Mouse (Mus musculus): ENCODE results near the gene B4galnt3.

DNA sequence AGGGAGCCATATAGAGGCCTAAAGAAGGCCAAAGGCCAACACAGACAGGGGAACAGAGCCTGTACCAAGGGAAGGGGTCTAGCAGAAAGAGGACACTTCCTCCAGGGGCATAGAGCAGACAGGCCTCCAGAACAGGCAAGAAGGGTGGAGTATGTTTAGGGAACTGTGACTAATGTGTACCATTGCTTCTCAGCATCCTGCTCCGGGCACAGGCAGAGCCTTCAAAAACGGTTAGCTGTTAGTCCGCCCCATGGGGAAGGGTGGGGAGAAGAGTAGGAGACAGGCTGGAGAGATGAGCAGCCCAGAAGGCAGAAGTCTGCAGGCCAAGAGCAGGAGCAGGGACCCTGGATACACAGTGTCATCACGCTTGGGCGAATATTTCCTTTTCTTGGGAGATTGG, 105.1 kb downstream of the B4galnt3 start:
- TF ChIP-seq CTCF (IDR thresholded peaks at IDR 0.05; ENCODE audit: low read depth, low read length) (no peak), POLR2A (IDR thresholded peaks at IDR 0.05; ENCODE audit: borderline replicate concordance, low read depth, low read length) (no peak)
